In the genomic region with DNA sequence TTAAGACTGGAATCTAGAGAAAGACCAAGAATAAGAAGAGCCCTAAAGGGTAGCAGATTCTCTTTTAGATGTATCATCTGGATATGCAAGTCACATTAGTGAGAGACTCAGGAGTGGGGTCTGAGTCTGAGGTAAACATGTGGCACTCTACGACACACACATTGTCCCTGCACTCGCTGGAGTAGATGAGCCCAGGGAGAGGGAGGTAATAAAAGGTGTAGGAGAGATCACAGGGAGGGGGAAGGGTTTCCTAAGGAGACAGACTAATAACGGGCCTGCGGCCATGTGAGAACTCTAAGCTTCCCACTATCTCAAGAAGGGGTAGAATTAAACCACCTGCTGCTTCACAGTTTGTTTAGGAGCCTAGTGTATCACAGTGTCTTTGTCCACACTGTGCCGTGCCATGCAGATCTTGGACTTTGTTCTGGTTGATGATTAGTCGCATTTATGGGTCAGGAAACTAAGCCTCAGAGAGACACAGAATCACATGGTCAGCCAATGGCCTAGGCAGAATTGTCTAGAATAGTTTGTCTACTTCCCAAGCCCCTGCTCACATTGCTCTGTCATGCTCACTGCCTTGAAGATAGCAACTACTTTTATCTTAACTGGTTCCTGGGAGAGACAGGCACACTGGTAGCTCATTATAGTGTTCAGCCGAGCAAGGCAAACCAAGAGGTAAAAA, we compare ENCODE assay signal across 14 mouse cellular contexts.
A peak's percentile ranks its signal among the peaks of the same experiment; 100 is the strongest.
DNase-seq lines count a peak whose midpoint lies in the region; ATAC-seq and TF ChIP-seq lines count a peak whose summit lies in the region.
"Had no signal": no experiment of that assay in that cellular context is flagged by ENCODE, and none has a peak within 500 bp of the region (broad histone marks: within the 10 kb centered on the region; RNA-seq: fewer than 3 reads in every experiment).

No protein-coding gene starts in this region.

- peak; percentile 10; the same call in 1 of the 2 replicates for TF ChIP-seq EP300 in liver, postnatal 0 days (IDR thresholded peaks at IDR 0.05; ENCODE audit: low read depth)

- H3K9ac ChIP-seq in liver, embryonic 12.5 days = no peak overlapping the region
- H3K9ac ChIP-seq in intestine, embryonic 16.5 days (ENCODE audit: low read depth, low read length) = no peak overlapping the region
- no peak overlapping the region for H3K9ac ChIP-seq in kidney, postnatal 0 days (ENCODE audit: low read depth, low read length)
- no peak overlapping the region for H3K9ac ChIP-seq in liver, postnatal 0 days (replicated peaks)
- no peak overlapping the region for H3K9ac ChIP-seq in midbrain, postnatal 0 days (replicated peaks; ENCODE audit: low read length, poor library complexity, severe bottlenecking)
- H3K9ac ChIP-seq: embryonic facial prominence, embryonic 12.5 days; limb, embryonic 15.5 days had no signal

- no peak for TF ChIP-seq CTCF in kidney, postnatal 0 days (IDR thresholded peaks at IDR 0.05; ENCODE audit: low read depth)
- TF ChIP-seq CTCF in liver, postnatal 0 days (IDR thresholded peaks at IDR 0.05; ENCODE audit: low read depth) = no peak
- TF ChIP-seq CTCF in midbrain, postnatal 0 days (IDR thresholded peaks at IDR 0.05) = no peak

- no peak overlapping the region for H3K27ac ChIP-seq in liver, embryonic 12.5 days
- H3K27ac ChIP-seq in intestine, embryonic 16.5 days (ENCODE audit: low read length) = peak overlapping the region; percentile 86
- H3K27ac ChIP-seq in kidney, postnatal 0 days = peak overlapping the region; percentile 68
- H3K27ac ChIP-seq in liver, postnatal 0 days (ENCODE audit: low read depth) = peak overlapping the region; percentile 75
- H3K27ac ChIP-seq in midbrain, postnatal 0 days (ENCODE audit: low read depth, low read length) = no peak overlapping the region
- H3K27ac ChIP-seq: limb, embryonic 15.5 days had no signal

- no peak overlapping the region for H3K4me3 ChIP-seq in liver, embryonic 12.5 days
- no peak overlapping the region for H3K4me3 ChIP-seq in intestine, embryonic 16.5 days (ENCODE audit: low read length)
- H3K4me3 ChIP-seq in kidney, postnatal 0 days (replicated peaks; ENCODE audit: low read depth, low read length) = no peak overlapping the region
- H3K4me3 ChIP-seq in liver, postnatal 0 days (ENCODE audit: low read depth, low read length) = no peak overlapping the region
- H3K4me3 ChIP-seq in midbrain, postnatal 0 days (ENCODE audit: low read depth, low read length) = no peak overlapping the region
- H3K4me3 ChIP-seq: embryonic facial prominence, embryonic 12.5 days; limb, embryonic 15.5 days had no signal

- H3K9me3 ChIP-seq in liver, embryonic 12.5 days (replicated peaks) = no peaks in the 10 kb centered on the region
- no peaks in the 10 kb centered on the region for H3K9me3 ChIP-seq in intestine, embryonic 16.5 days (ENCODE audit: control insufficient read depth, low read length)
- no peaks in the 10 kb centered on the region for H3K9me3 ChIP-seq in kidney, postnatal 0 days (replicated peaks; ENCODE audit: low read length)
- no peaks in the 10 kb centered on the region for H3K9me3 ChIP-seq in liver, postnatal 0 days (ENCODE audit: low read length)
- no peaks in the 10 kb centered on the region for H3K9me3 ChIP-seq in midbrain, postnatal 0 days (ENCODE audit: low read length)
- H3K9me3 ChIP-seq: embryonic facial prominence, embryonic 12.5 days; limb, embryonic 15.5 days had no signal

- H3K4me1 ChIP-seq in liver, embryonic 12.5 days = 0 out of 2 replicates have a peak, but pooled peaks cover 2% of the 10 kb centered on the region
- peaks cover 19% of the 10 kb centered on the region for H3K4me1 ChIP-seq in intestine, embryonic 16.5 days (ENCODE audit: control insufficient read depth, insufficient read depth, low read length)
- H3K4me1 ChIP-seq in kidney, postnatal 0 days (replicated peaks; ENCODE audit: insufficient read depth, low read length) = 0 out of 2 replicates have a peak, but pooled peaks cover 8% of the 10 kb centered on the region
- H3K4me1 ChIP-seq in liver, postnatal 0 days (ENCODE audit: insufficient read depth) = peaks cover 4% of the 10 kb centered on the region; the same call in 1 of the 2 replicates
- no peaks in the 10 kb centered on the region for H3K4me1 ChIP-seq in midbrain, postnatal 0 days (ENCODE audit: insufficient read depth, low read length)

- ATAC-seq in liver, embryonic 12.5 days = peak; percentile 47; the same call in 1 of the 2 replicates
- peak; percentile 95 for ATAC-seq in intestine, embryonic 16.5 days
- ATAC-seq in kidney, postnatal 0 days (replicated peaks; ENCODE audit: low FRiP score, low read depth) = peak; percentile 92
- ATAC-seq in liver, postnatal 0 days = peak; percentile 92
- no peak for ATAC-seq in midbrain, postnatal 0 days (ENCODE audit: low FRiP score)

- 57% methylated on average over 7 of the region's 7 CpGs for WGBS in liver, embryonic 12.5 days (ENCODE audit: insufficient replicate concordance)
- 42% methylated on average over 7 of the region's 7 CpGs for WGBS in intestine, embryonic 16.5 days
- WGBS in kidney, postnatal 0 days = 37% methylated on average over 7 of the region's 7 CpGs
- WGBS in liver, postnatal 0 days (ENCODE audit: insufficient replicate concordance) = 43% methylated on average over 7 of the region's 7 CpGs
- 55% methylated on average over 7 of the region's 7 CpGs for WGBS in midbrain, postnatal 0 days

- H3K27me3 ChIP-seq in liver, embryonic 12.5 days (replicated peaks) = no peaks in the 10 kb centered on the region
- no peaks in the 10 kb centered on the region for H3K27me3 ChIP-seq in intestine, embryonic 16.5 days (replicated peaks; ENCODE audit: control insufficient read depth, insufficient read depth, low read length)
- no peaks in the 10 kb centered on the region for H3K27me3 ChIP-seq in kidney, postnatal 0 days (ENCODE audit: insufficient read depth, low read length)
- no peaks in the 10 kb centered on the region for H3K27me3 ChIP-seq in liver, postnatal 0 days (ENCODE audit: insufficient read depth, low read length)
- no peaks in the 10 kb centered on the region for H3K27me3 ChIP-seq in midbrain, postnatal 0 days (ENCODE audit: insufficient read depth, low read length)
- H3K27me3 ChIP-seq: embryonic facial prominence, embryonic 12.5 days; limb, embryonic 15.5 days had no signal

- DNase-seq in liver = no peak
- peak; percentile 44 for DNase-seq in kidney, postnatal 0 days (ENCODE audit: low spot score)
- peak; percentile 27 for DNase-seq in liver, postnatal 0 days
- DNase-seq in adrenal gland, postnatal 36 days = no peak
- DNase-seq in midbrain, postnatal 0 days (ENCODE audit: low spot score) = no peak
- no peak for DNase-seq in thymus, postnatal 14 days
- DNase-seq: cerebellum, adult 9-11 months; heart, adult 18-20 months; heart, postnatal 36 days; thymus, adult 18-20 months had no signal

- H3K4me2 ChIP-seq in liver, embryonic 12.5 days = no peak overlapping the region
- no peak overlapping the region for H3K4me2 ChIP-seq in intestine, embryonic 16.5 days (ENCODE audit: low read depth, low read length)
- no peak overlapping the region for H3K4me2 ChIP-seq in kidney, postnatal 0 days (ENCODE audit: low read length)
- H3K4me2 ChIP-seq in liver, postnatal 0 days (ENCODE audit: low read depth, low read length) = no peak overlapping the region
- H3K4me2 ChIP-seq in midbrain, postnatal 0 days (ENCODE audit: low read depth, low read length, poor library complexity, severe bottlenecking) = no peak overlapping the region
- H3K4me2 ChIP-seq: embryonic facial prominence, embryonic 12.5 days; limb, embryonic 15.5 days had no signal

- H3K36me3 ChIP-seq in liver, embryonic 12.5 days = no peaks in the 10 kb centered on the region
- no peaks in the 10 kb centered on the region for H3K36me3 ChIP-seq in intestine, embryonic 16.5 days (ENCODE audit: control insufficient read depth, insufficient read depth, low read length)
- no peaks in the 10 kb centered on the region for H3K36me3 ChIP-seq in kidney, postnatal 0 days (ENCODE audit: insufficient read depth, low read length)
- H3K36me3 ChIP-seq in liver, postnatal 0 days (replicated peaks; ENCODE audit: insufficient read depth, low read length) = no peaks in the 10 kb centered on the region
- no peaks in the 10 kb centered on the region for H3K36me3 ChIP-seq in midbrain, postnatal 0 days (ENCODE audit: insufficient read depth, low read length)
- H3K36me3 ChIP-seq: embryonic facial prominence, embryonic 12.5 days; limb, embryonic 15.5 days had no signal

Comparison
In these comparisons a context has a peak if more than half of its experiments do, and no peak if none do; other contexts are left out.
1. H3K27ac ChIP-seq: peak in intestine, embryonic 16.5 days (single experiment), kidney, postnatal 0 days (single experiment) and liver, postnatal 0 days (single experiment); none in liver, embryonic 12.5 days (single experiment) and midbrain, postnatal 0 days (single experiment).
2. DNase-seq: peak in kidney, postnatal 0 days (single experiment) and liver, postnatal 0 days (single experiment); none in liver (single experiment), adrenal gland, postnatal 36 days (0 of 2), midbrain, postnatal 0 days (single experiment) and thymus, postnatal 14 days (single experiment).